In the genomic region with DNA sequence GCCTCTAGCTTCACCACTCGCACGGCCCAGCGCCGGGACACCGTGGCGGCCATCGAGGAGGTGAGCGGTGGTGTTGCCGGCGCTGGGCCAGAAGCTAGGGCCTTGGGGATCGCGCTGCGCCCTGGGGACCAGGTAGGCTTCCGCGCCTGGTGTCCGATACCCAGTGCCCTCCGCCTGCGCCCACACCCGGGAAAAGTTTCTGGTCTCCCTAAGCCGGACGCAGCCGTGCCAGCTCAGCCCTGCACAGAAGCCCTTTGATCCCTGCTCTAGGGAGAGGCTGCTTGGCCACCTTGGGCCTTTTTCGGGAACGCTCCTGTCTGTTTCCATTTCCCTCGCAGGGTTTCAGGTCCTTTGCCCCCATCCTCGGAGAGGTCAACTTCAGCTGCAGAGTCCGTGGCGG, we compare ENCODE assay signal across 22 mouse cellular contexts.
DNase-seq lines count a peak whose midpoint lies in the region; ATAC-seq and TF ChIP-seq lines count a peak whose summit lies in the region.
"Had no signal": no experiment of that assay in that cellular context is flagged by ENCODE, and none has a peak within 500 bp of the region (broad histone marks: within the 10 kb centered on the region; RNA-seq: fewer than 3 reads in every experiment).

No protein-coding gene starts in this region.

- in situ Hi-C loops in ES-E14 (cut with MboI; ENCODE audit: low sequenced_read_pairs in 2 of 2, unreplicated experiment in 2 of 2), result no loop called here

- H3K27me3 ChIP-seq in heart, embryonic 10.5 days (ENCODE audit: insufficient read depth, poor library complexity, severe bottlenecking), result peaks cover 14% of the 10 kb centered on the region
- no peaks in the 10 kb centered on the region for H3K27me3 ChIP-seq in liver, embryonic 11.5 days (replicated peaks; ENCODE audit: control insufficient read depth, insufficient read depth, low read length)
- H3K27me3 ChIP-seq in midbrain, embryonic 13.5 days, result no peaks in the 10 kb centered on the region
- H3K27me3 ChIP-seq: embryonic facial prominence, embryonic 13.5 days; forebrain, embryonic 12.5 days had no signal

- no peak overlapping the region for H3K9ac ChIP-seq in liver, embryonic 11.5 days (ENCODE audit: low read depth, low read length)
- H3K9ac ChIP-seq in ES-E14 (ENCODE audit: insufficient read depth, low read depth, low read length, poor library complexity, severe bottlenecking), result peak overlapping the region; percentile 75
- H3K9ac ChIP-seq in midbrain, embryonic 13.5 days (replicated peaks), result no peak overlapping the region
- H3K9ac ChIP-seq: embryonic facial prominence, embryonic 13.5 days; forebrain, embryonic 12.5 days; hindbrain, embryonic 14.5 days had no signal

- peak overlapping the region; percentile 35 for H3K4me3 ChIP-seq in heart, embryonic 10.5 days
- H3K4me3 ChIP-seq in liver, embryonic 11.5 days (ENCODE audit: low read depth, low read length), result peak overlapping the region; percentile 17; the same call in 1 of the 2 replicates
- H3K4me3 ChIP-seq in ES-E14 (ENCODE audit: insufficient read depth in 1 of 2, low read depth in 1 of 2, low read length in 2 of 2, poor library complexity in 1 of 2, severe bottlenecking in 1 of 2), result peak overlapping the region; percentile 63 to 84
- H3K4me3 ChIP-seq in midbrain, embryonic 13.5 days (replicated peaks), result no peak overlapping the region
- H3K4me3 ChIP-seq: embryonic facial prominence, embryonic 13.5 days; forebrain, embryonic 12.5 days; heart, adult 2 months; hindbrain, embryonic 10.5 days had no signal

- no peaks in the 10 kb centered on the region for H3K36me3 ChIP-seq in heart, embryonic 10.5 days
- no peaks in the 10 kb centered on the region for H3K36me3 ChIP-seq in liver, embryonic 11.5 days (ENCODE audit: control insufficient read depth, insufficient read depth, low read length)
- H3K36me3 ChIP-seq in ES-E14 (ENCODE audit: control insufficient read depth, insufficient read depth, low read length, poor library complexity, severe bottlenecking), result no peaks in the 10 kb centered on the region
- no peaks in the 10 kb centered on the region for H3K36me3 ChIP-seq in midbrain, embryonic 13.5 days
- H3K36me3 ChIP-seq: embryonic facial prominence, embryonic 13.5 days; forebrain, embryonic 12.5 days; hindbrain, embryonic 10.5 days had no signal

- H3K4me2 ChIP-seq in liver, embryonic 11.5 days, result no peak overlapping the region; the same call in 1 of the 2 replicates
- no peak overlapping the region for H3K4me2 ChIP-seq in midbrain, embryonic 13.5 days (replicated peaks)
- H3K4me2 ChIP-seq: embryonic facial prominence, embryonic 13.5 days; forebrain, embryonic 12.5 days; hindbrain, embryonic 14.5 days had no signal

- no peak overlapping the region for H3K27ac ChIP-seq in heart, embryonic 10.5 days
- no peak overlapping the region for H3K27ac ChIP-seq in liver, embryonic 11.5 days (ENCODE audit: low read depth, low read length)
- H3K27ac ChIP-seq in ES-E14 (ENCODE audit: insufficient read depth, low read depth, low read length, poor library complexity, severe bottlenecking), result no peak overlapping the region
- H3K27ac ChIP-seq in midbrain, embryonic 13.5 days, result no peak overlapping the region
- H3K27ac ChIP-seq: embryonic facial prominence, embryonic 13.5 days; forebrain, embryonic 12.5 days; heart, adult 2 months; hindbrain, embryonic 10.5 days; hindbrain, embryonic 14.5 days had no signal

- no peak for ATAC-seq in liver, embryonic 11.5 days (replicated peaks; ENCODE audit: low FRiP score)
- no peak for ATAC-seq in midbrain, embryonic 13.5 days
- ATAC-seq: CD4-positive, CD25-positive, alpha-beta regulatory T cell, adult 4 months; forebrain, embryonic 16.5 days; intestine, embryonic 16.5 days had no signal

- no peak for DNase-seq in heart, embryonic 10.5 days (ENCODE audit: low spot score)
- DNase-seq in heart, adult 11 months, result no peak
- no peak for DNase-seq in liver, embryonic 11.5 days (ENCODE audit: low spot score)
- DNase-seq in liver (no peak), ES-E14 (ENCODE audit: low read depth, low spot score) (peak; percentile 15)
- DNase-seq in layer of hippocampus, adult 9-10 months (ENCODE audit: low spot score), result no peak
- DNase-seq: adrenal gland, postnatal 10 days; B cell, adult 2 months; cerebellum, adult 11 months; cerebellum, adult 8-10 months; cerebellum, postnatal 25 days; gastrocnemius, postnatal 10 days; heart, adult 2 months; heart, postnatal 10 days had no signal

- WGBS in heart, embryonic 10.5 days, result 12% methylated on average over 28 of the region's 28 CpGs
- WGBS in liver, embryonic 11.5 days, result 19% methylated on average over 28 of the region's 28 CpGs
- WGBS in midbrain, embryonic 13.5 days, result 34% methylated on average over 28 of the region's 28 CpGs

- no peaks in the 10 kb centered on the region for H3K4me1 ChIP-seq in heart, embryonic 10.5 days
- H3K4me1 ChIP-seq in liver, embryonic 11.5 days (replicated peaks; ENCODE audit: control insufficient read depth, insufficient read depth, low read length), result no peaks in the 10 kb centered on the region
- no peaks in the 10 kb centered on the region for H3K4me1 ChIP-seq in ES-E14 (ENCODE audit: control insufficient read depth in 2 of 2, insufficient read depth in 2 of 2, low read length in 2 of 2, poor library complexity in 1 of 2)
- H3K4me1 ChIP-seq in midbrain, embryonic 13.5 days (replicated peaks), result no peaks in the 10 kb centered on the region
- H3K4me1 ChIP-seq: embryonic facial prominence, embryonic 13.5 days; forebrain, embryonic 12.5 days; hindbrain, embryonic 10.5 days had no signal

- peaks cover 35% of the 10 kb centered on the region for H3K9me3 ChIP-seq in heart, embryonic 10.5 days
- peaks cover 22% of the 10 kb centered on the region for H3K9me3 ChIP-seq in liver, embryonic 11.5 days (ENCODE audit: control insufficient read depth, low read length)
- H3K9me3 ChIP-seq in ES-E14 (ENCODE audit: control insufficient read depth, insufficient read depth, low read depth, low read length), result no peaks in the 10 kb centered on the region
- H3K9me3 ChIP-seq in midbrain, embryonic 13.5 days, result peaks cover 58% of the 10 kb centered on the region

TF ChIP-seq in ES-E14, 5 proteins besides CTCF, POLR2A, EP300 and RAD21:
- TF ChIP-seq MAFK (IDR thresholded peaks at IDR 0.05; ENCODE audit: insufficient read depth, low read depth, low read length) (no peak), CHD2 (IDR thresholded peaks at IDR 0.05; ENCODE audit: low read depth, low read length) (no peak), HCFC1 (IDR thresholded peaks at IDR 0.05; ENCODE audit: borderline replicate concordance, insufficient read depth, low read length) (no peak), ZC3H11A (IDR thresholded peaks at IDR 0.05; ENCODE audit: borderline replicate concordance, low read depth, low read length) (no peak), ZNF384 (IDR thresholded peaks at IDR 0.05; ENCODE audit: low read depth, low read length) (no peak)
